Mouse (Mus musculus) layer of hippocampus, adult 2 months (tissue): ENCODE results near the gene Eif4a1. TPM values are rescaled to one million over a fixed set of nuclear protein-coding genes. Genes with fewer than 3 reads are reported as not detected.

Experiments used
- DNase-seq, 2 experiments: peaks; one replicate each; pipeline ENCODE4 v3.0.0; 2022; ENCODE audit warnings: low spot score in 2 of 2
- H3K27ac ChIP-seq: fragments of 200-600 bp; 2 replicates; pipeline ENCODE4 v1.8.1; 2022
- H3K4me3 ChIP-seq: fragments of 200-600 bp; 2 replicates; pipeline ENCODE4 v1.8.1; 2022; ENCODE audit warnings: mild to moderate bottlenecking
- CTCF ChIP-seq: fragments of 200-600 bp; conservative IDR thresholded peaks from 2 replicates; pipeline ENCODE4 v1.8.1; 2022; ENCODE audit warnings: antibody characterized with exemption, mild to moderate bottlenecking, moderate library complexity
- long read RNA-seq, 2 experiments: library from polyadenylated mRNA; stranded (forward); transcript quantifications; one replicate each; pipeline ENCODE4 v2.0.0; 2021; ENCODE audit warnings: borderline mapping rate in 2 of 2
- total RNA-seq, 2 experiments: library from RNA; stranded (reverse); gene quantifications; 2 replicates each; pipeline ENCODE4 v1.2.3; 2021

Gene Eif4a1
- total RNA-seq: 100 to 1,000 TPM; 342 to 344 TPM
- long read RNA-seq, experiment 1, transcript Eif4a1-213 (11 exons, 1,774 nt): major isoform, 81 of 100 reads
- long read RNA-seq, experiment 1, partial matches to known transcripts: 9 of 100 reads
- long read RNA-seq, experiment 1, other reads (novel, unspliced or antisense): 10 of 100 reads
- long read RNA-seq, experiment 2, transcript Eif4a1-213 (11 exons, 1,774 nt): major isoform, 128 of 157 reads
- long read RNA-seq, experiment 2, partial matches to known transcripts: 11 of 157 reads
- long read RNA-seq, experiment 2, other reads (novel, unspliced or antisense): 17 of 157 reads

- TF ChIP-seq CTCF: peak; percentile 33
- DNase-seq: peak; percentile 100
- Histone ChIP-seq H3K4me3 (peak within 1 kb of the TSS; percentile 94), H3K27ac (peak within 1 kb of the TSS; percentile 100)
These were observed at the start of gene Eif4a1 for GRCm38 (mm10) chr11:69672211-69672706. Gene Eif4a1 (minus strand): TSS chr11:69672423.

GRCm38 (mm10) chr11:69720852-69721251 lies 48.6 kb upstream of the Eif4a1 start:
- DNase-seq: no peak
- Histone ChIP-seq H3K27ac (no peak overlapping the region), H3K4me3 (no peak overlapping the region)
- no peak for TF ChIP-seq CTCF

GRCm38 (mm10) chr11:69719423-69719822 lies 47.2 kb upstream of the Eif4a1 start:
- no peak for DNase-seq
- Histone ChIP-seq H3K4me3 (no peak overlapping the region), H3K27ac (no peak overlapping the region)
- TF ChIP-seq CTCF: peak; percentile 31

GRCm38 (mm10) chr11:69718661-69719060 lies 46.4 kb upstream of the Eif4a1 start:
- no peak for TF ChIP-seq CTCF
- no peak for DNase-seq
- no peak overlapping the region for H3K4me3 ChIP-seq
- no peak overlapping the region for H3K27ac ChIP-seq

GRCm38 (mm10) chr11:69716953-69717352 lies 44.7 kb upstream of the Eif4a1 start:
- TF ChIP-seq CTCF: no peak
- no peak for DNase-seq
- Histone ChIP-seq H3K4me3 (no peak overlapping the region), H3K27ac (no peak overlapping the region)

GRCm38 (mm10) chr11:69715929-69716328 lies 43.7 kb upstream of the Eif4a1 start:
- peak in 1 of 2 experiments; percentile 37 for DNase-seq

GRCm38 (mm10) chr11:69715482-69715881 lies 43.3 kb upstream of the Eif4a1 start:
- peak; percentile 79 for TF ChIP-seq CTCF
- DNase-seq: no peak

More at GRCm38 (mm10) chr11:69715929-69716328, 43.7 kb upstream of the Eif4a1 start:
- TF ChIP-seq CTCF: no peak
- H3K4me3 ChIP-seq: no peak overlapping the region
- H3K27ac ChIP-seq: peak overlapping the region; percentile 18; the same call in 1 of the 2 replicates

GRCm38 (mm10) chr11:69714636-69715329 lies 42.6 kb upstream of the Eif4a1 start:
- no peak for DNase-seq
- H3K27ac ChIP-seq: no peak overlapping the region
- no peak for TF ChIP-seq CTCF
- no peak overlapping the region for H3K4me3 ChIP-seq

More at GRCm38 (mm10) chr11:69715482-69715881, 43.3 kb upstream of the Eif4a1 start:
- Histone ChIP-seq H3K4me3 (no peak overlapping the region), H3K27ac (peak overlapping the region; percentile 16; the same call in 1 of the 2 replicates)

GRCm38 (mm10) chr11:69712954-69713672 lies 40.9 kb upstream of the Eif4a1 start:
- no peak for TF ChIP-seq CTCF
- H3K4me3 ChIP-seq: no peak overlapping the region
- no peak overlapping the region for H3K27ac ChIP-seq
- DNase-seq: no peak

GRCm38 (mm10) chr11:69711082-69711481 lies 38.9 kb upstream of the Eif4a1 start:
- Histone ChIP-seq H3K4me3 (no peak overlapping the region), H3K27ac (no peak overlapping the region)
- DNase-seq: no peak
- no peak for TF ChIP-seq CTCF

- no peak overlapping the region for H3K4me3 ChIP-seq
- DNase-seq: no peak
- H3K27ac ChIP-seq: peak overlapping the region; percentile 60
- TF ChIP-seq CTCF: no peak
These were observed 38.2 kb upstream of the Eif4a1 start for GRCm38 (mm10) chr11:69710470-69710869.

- peak; percentile 19 to 40 for DNase-seq
- TF ChIP-seq CTCF: no peak
- Histone ChIP-seq H3K27ac (peak overlapping the region; percentile 60), H3K4me3 (no peak overlapping the region)
These were observed 37.6 kb upstream of the Eif4a1 start for GRCm38 (mm10) chr11:69709554-69710446.
